Mouse (Mus musculus) forebrain, embryonic 11.5 days (tissue): ENCODE data around the gene Gimap8. TPM values are rescaled to one million over a fixed set of nuclear protein-coding genes. Genes with fewer than 3 reads are reported as not detected.

Source experiments
- ATAC-seq: fragments of 200-750 bp; cut with Nextera tagmentation; replicated peaks from 2 replicates; pipeline ENCODE4 v1.8.0; 2017; ENCODE audit warnings: moderate TSS enrichment; ENCODE audit not compliant: low FRiP score
- DNase-seq: peaks from one replicate; pipeline ENCODE4 v3.0.0-alpha.2; 2017; ENCODE audit warnings: low spot score
- H3K27ac ChIP-seq: fragments of 300-500 bp; sonication (generic); 2 replicates; pipeline ENCODE4 v1.5.1; 2014; ENCODE audit warnings: low read depth, low read length
- H3K27me3 ChIP-seq: fragments of 300-500 bp; sonication (generic); 2 replicates; pipeline ENCODE4 v1.6.1; 2014; ENCODE audit warnings: mild to moderate bottlenecking, low read length, mixed read lengths; ENCODE audit not compliant: control insufficient read depth, insufficient read depth
- H3K36me3 ChIP-seq: fragments of 300-500 bp; sonication (generic); 2 replicates; pipeline ENCODE4 v1.6.1; 2014; ENCODE audit warnings: mild to moderate bottlenecking, low read length, moderate library complexity, mixed read lengths; ENCODE audit not compliant: control insufficient read depth, insufficient read depth
- H3K4me1 ChIP-seq: fragments of 300-500 bp; sonication (generic); replicated peaks from 2 replicates; pipeline ENCODE4 v1.6.1; 2014; ENCODE audit warnings: low read length, mixed read lengths; ENCODE audit not compliant: control insufficient read depth, insufficient read depth
- H3K4me2 ChIP-seq: fragments of 300-500 bp; sonication (generic); 2 replicates; pipeline ENCODE4 v1.6.1; 2014; ENCODE audit warnings: low read depth, mild to moderate bottlenecking, low read length, moderate library complexity, mixed read lengths; ENCODE audit not compliant: severe bottlenecking
- H3K4me3 ChIP-seq: fragments of 300-500 bp; sonication (generic); 2 replicates; pipeline ENCODE4 v1.5.1; 2014; ENCODE audit warnings: low read depth, low read length
- H3K9ac ChIP-seq: fragments of 300-500 bp; sonication (generic); 2 replicates; pipeline ENCODE4 v1.6.1; 2014; ENCODE audit warnings: low read length
- H3K9me3 ChIP-seq: fragments of 300-500 bp; sonication (generic); 2 replicates; pipeline ENCODE4 v1.6.1; 2016; ENCODE audit warnings: low read length, mixed read lengths; ENCODE audit not compliant: control insufficient read depth
- WGBS: fragments of 180-500 bp; shearing (Covaris S2); extraction: QIAGEN DNeasy Blood & Tissue Kit; methylation state at CpG from one replicate; pipeline ENCODE4 v1.1.7; 2014; 5-methylcytosine and 5-hydroxymethylcytosine counted together
- polyA plus RNA-seq: library from polyadenylated mRNA; unstranded; fragments of >200 nt; fragmentation: Nextera tagmentation; extraction: Ambion mirVana; gene quantifications from 2 replicates; pipeline ENCODE4 v1.2.1, GENCODE M21; 2014

Gene Gimap8
- polyA plus RNA-seq, 1 experiment from 2014 or later = 0.16 TPM

- no peaks in the 10 kb centered on the region for H3K27me3 ChIP-seq
These were observed 51.2 kb downstream of the Gimap8 start for GRCm38 (mm10) chr6:48698066-48698856.

GRCm38 (mm10) chr6:48698888-48699287 lies 51.9 kb downstream of the Gimap8 start:
- ATAC-seq = no peak
- no peak overlapping the region for H3K9ac ChIP-seq
- H3K4me1 ChIP-seq = no peaks in the 10 kb centered on the region
- H3K27me3 ChIP-seq = no peaks in the 10 kb centered on the region
- no peaks in the 10 kb centered on the region for H3K9me3 ChIP-seq
- DNase-seq = no peak
- 87% methylated on average over 3 of the region's 3 CpGs for WGBS
- H3K27ac ChIP-seq = no peak overlapping the region
- H3K4me3 ChIP-seq = no peak overlapping the region
- no peak overlapping the region for H3K4me2 ChIP-seq
- no peaks in the 10 kb centered on the region for H3K36me3 ChIP-seq

More at GRCm38 (mm10) chr6:48698066-48698856, 51.2 kb downstream of the Gimap8 start:
- Histone ChIP-seq H3K4me1 (no peaks in the 10 kb centered on the region), H3K36me3 (no peaks in the 10 kb centered on the region), H3K27ac (no peak overlapping the region), H3K9me3 (no peaks in the 10 kb centered on the region), H3K4me2 (no peak overlapping the region), H3K9ac (no peak overlapping the region), H3K4me3 (no peak overlapping the region)
- DNase-seq = no peak
- no peak for ATAC-seq
- WGBS = 81% methylated on average over 7 of the region's 7 CpGs

DNA sequence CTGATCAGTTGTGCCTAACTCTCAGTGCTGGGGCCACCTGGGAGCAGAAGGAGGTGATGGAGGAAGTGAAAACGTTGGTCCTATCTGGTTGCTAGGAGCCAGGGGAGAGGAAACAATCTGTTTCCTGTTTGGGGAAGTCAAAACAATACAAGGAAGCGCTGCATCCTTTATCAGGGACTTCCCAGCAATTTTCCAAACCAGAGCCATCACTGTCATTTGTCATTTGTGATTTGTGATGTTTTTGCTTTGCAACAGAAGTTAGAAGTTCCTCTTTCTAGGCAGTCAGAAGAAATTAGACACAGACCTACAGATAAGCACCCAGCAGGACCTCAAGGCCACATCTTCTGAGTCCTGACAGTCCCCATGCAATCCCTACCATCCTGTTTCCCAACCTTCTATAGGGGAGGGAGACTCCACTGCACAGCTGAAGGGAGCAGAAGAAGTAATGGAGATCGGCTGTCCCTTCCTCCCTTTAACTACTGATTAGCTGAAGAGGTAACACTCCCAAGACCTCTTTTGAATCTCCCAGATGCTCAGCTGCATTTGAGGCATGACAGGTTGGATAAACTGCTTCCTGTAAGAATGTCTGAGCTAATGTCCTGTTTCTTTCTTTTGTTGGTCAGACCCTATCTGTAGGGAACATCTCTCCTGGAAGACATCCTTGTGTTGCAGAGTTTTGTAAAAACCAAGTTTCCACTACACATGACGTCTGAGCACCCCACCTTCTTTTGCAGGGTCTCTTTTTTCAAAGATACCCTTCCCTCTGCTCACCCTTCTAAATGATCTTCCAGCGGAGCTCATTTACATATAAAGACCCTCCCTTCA lies 53.4 kb downstream of the Gimap8 start:
- 62% methylated on average over 5 of the region's 5 CpGs for WGBS
- no peak for ATAC-seq
- no peaks in the 10 kb centered on the region for H3K36me3 ChIP-seq

DNA sequence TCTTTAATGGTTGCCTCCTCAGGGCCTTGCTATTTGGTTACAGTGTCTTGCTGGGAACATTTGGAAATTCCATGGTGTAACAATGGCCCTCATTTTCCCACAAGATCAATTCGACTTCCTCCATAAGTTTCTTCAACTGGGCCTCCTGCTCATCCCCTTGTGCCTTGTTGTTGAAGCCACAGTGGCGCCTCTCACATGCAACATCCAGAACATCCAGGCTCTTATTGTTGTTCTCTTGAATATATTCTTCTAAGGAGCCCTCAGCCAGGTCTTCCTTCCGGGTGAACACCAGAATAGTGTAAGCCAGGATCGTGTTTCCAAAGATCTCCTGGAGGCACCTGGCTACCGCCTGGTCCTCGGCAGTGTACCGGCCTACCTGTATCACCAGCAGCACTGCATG lies 55.1 kb downstream of the Gimap8 start:
- Histone ChIP-seq H3K27ac (no peak overlapping the region), H3K36me3 (no peaks in the 10 kb centered on the region), H3K4me2 (no peak overlapping the region), H3K9ac (no peak overlapping the region), H3K9me3 (no peaks in the 10 kb centered on the region), H3K27me3 (no peaks in the 10 kb centered on the region), H3K4me3 (no peak overlapping the region), H3K4me1 (no peaks in the 10 kb centered on the region)
- 90% methylated on average over 7 of the region's 7 CpGs for WGBS
- ATAC-seq (no peak), DNase-seq (no peak)

More for the DNA sequence above, 53.4 kb downstream of the Gimap8 start:
- Histone ChIP-seq H3K4me1 (no peaks in the 10 kb centered on the region), H3K9ac (no peak overlapping the region), H3K9me3 (no peaks in the 10 kb centered on the region), H3K4me2 (no peak overlapping the region), H3K27me3 (no peaks in the 10 kb centered on the region), H3K27ac (no peak overlapping the region), H3K4me3 (no peak overlapping the region)
- DNase-seq = no peak

DNA sequence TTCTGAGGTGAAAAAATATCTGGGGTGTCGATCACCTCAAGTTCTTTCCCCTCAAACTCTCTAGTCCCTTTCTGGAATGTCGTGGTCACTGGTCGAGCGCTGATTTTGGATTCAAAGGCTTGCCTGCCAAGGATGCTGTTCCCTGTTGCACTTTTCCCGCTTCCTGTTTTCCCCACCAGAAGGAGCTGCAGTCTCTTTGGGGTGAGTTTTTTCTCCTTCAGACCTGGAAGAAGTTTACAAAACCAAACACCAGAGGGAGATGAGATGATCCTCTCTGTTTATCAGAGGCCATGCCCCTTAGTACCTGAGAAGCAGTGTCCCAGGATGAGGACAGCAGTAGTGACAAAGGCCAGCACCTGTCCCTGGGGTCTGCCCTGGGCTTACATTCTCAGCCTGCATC lies 55.6 kb downstream of the Gimap8 start:
- no peaks in the 10 kb centered on the region for H3K27me3 ChIP-seq
- no peaks in the 10 kb centered on the region for H3K9me3 ChIP-seq
- no peak overlapping the region for H3K4me2 ChIP-seq
- no peaks in the 10 kb centered on the region for H3K4me1 ChIP-seq
- no peak overlapping the region for H3K27ac ChIP-seq
- no peak for ATAC-seq
- no peaks in the 10 kb centered on the region for H3K36me3 ChIP-seq
- DNase-seq = no peak
- H3K4me3 ChIP-seq = no peak overlapping the region
- H3K9ac ChIP-seq = no peak overlapping the region
- WGBS = 73% methylated on average over 5 of the region's 5 CpGs

- Histone ChIP-seq H3K27me3 (no peaks in the 10 kb centered on the region), H3K4me1 (no peaks in the 10 kb centered on the region), H3K27ac (no peak overlapping the region), H3K9ac (no peak overlapping the region), H3K4me3 (no peak overlapping the region), H3K36me3 (no peaks in the 10 kb centered on the region), H3K9me3 (no peaks in the 10 kb centered on the region), H3K4me2 (no peak overlapping the region)
- no peak for ATAC-seq
- DNase-seq = no peak
These were observed 57.1 kb downstream of the Gimap8 start for GRCm38 (mm10) chr6:48704146-48704545.

GRCm38 (mm10) chr6:48706130-48706529 lies 59.1 kb downstream of the Gimap8 start:
- no peak for ATAC-seq
- Histone ChIP-seq H3K27ac (no peak overlapping the region), H3K9ac (no peak overlapping the region), H3K4me1 (no peaks in the 10 kb centered on the region), H3K36me3 (no peaks in the 10 kb centered on the region), H3K9me3 (no peaks in the 10 kb centered on the region), H3K4me3 (no peak overlapping the region), H3K27me3 (no peaks in the 10 kb centered on the region), H3K4me2 (no peak overlapping the region)
- no peak for DNase-seq
- WGBS = 49% methylated on average over 3 of the region's 3 CpGs
